Mouse (Mus musculus): ENCODE results near the gene Thap12. TPM values are rescaled to one million over a fixed set of nuclear protein-coding genes. Genes with fewer than 3 reads are reported as not detected.

The Thap12 gene
- polyA plus RNA-seq, 2 experiments, result 9.5 to 13.6 TPM

- ATAC-seq (ENCODE audit: insufficient read depth) (no peak), DNase-seq (ENCODE audit: low read depth in 3 of 3, low spot score in 3 of 3) (no peak)
- peak overlapping the region; percentile 92 for H3K9ac ChIP-seq (replicated peaks)
- 33% methylated on average over 5 of the region's 5 CpGs for WGBS (ENCODE audit: insufficient replicate concordance)
- H3K9me3 ChIP-seq (ENCODE audit: control insufficient read depth, low read length), result no peaks in the 10 kb centered on the region
- H3K4me2 ChIP-seq (ENCODE audit: low read depth), result peak overlapping the region; percentile 86
- peaks cover 11 to 16% of the 10 kb centered on the region in 2 experiments for H3K4me1 ChIP-seq (replicated peaks; ENCODE audit: control insufficient read depth in 2 of 2, insufficient read depth in 2 of 2, low read length in 1 of 2)
- no peak for TF ChIP-seq CTCF (IDR thresholded peaks at IDR 0.05; ENCODE audit: low read depth)
- no peak for TF ChIP-seq EP300 (IDR thresholded peaks at IDR 0.05; ENCODE audit: low read depth)
- no peaks in the 10 kb centered on the region for H3K36me3 ChIP-seq (replicated peaks; ENCODE audit: control insufficient read depth, insufficient read depth, low read depth)
- H3K27ac ChIP-seq, result no peak overlapping the region
- no peaks in the 10 kb centered on the region for H3K27me3 ChIP-seq (ENCODE audit: control insufficient read depth, insufficient read depth, low read length)
- peak overlapping the region; percentile 47 to 90 for H3K4me3 ChIP-seq (ENCODE audit: insufficient read depth in 1 of 2, low read depth in 2 of 2, low read length in 2 of 2)
These were observed 1.4 kb downstream of the Thap12 start for GRCm38 (mm10) chr7:98704276-98704675.

- H3K4me1 ChIP-seq (replicated peaks; ENCODE audit: control insufficient read depth in 2 of 2, insufficient read depth in 2 of 2, low read length in 1 of 2), result no peaks in the 10 kb centered on the region
- H3K4me2 ChIP-seq (ENCODE audit: low read depth), result no peak overlapping the region
- H3K9ac ChIP-seq (replicated peaks), result no peak overlapping the region
- H3K4me3 ChIP-seq (ENCODE audit: insufficient read depth in 1 of 2, low read depth in 2 of 2, low read length in 2 of 2), result no peak overlapping the region
- ATAC-seq (ENCODE audit: insufficient read depth) (no peak), DNase-seq (ENCODE audit: low read depth in 3 of 3, low spot score in 3 of 3) (no peak)
- H3K36me3 ChIP-seq (replicated peaks; ENCODE audit: control insufficient read depth, insufficient read depth, low read depth), result peaks cover 37% of the 10 kb centered on the region
- no peaks in the 10 kb centered on the region for H3K27me3 ChIP-seq (ENCODE audit: control insufficient read depth, insufficient read depth, low read length)
- no peak for TF ChIP-seq CTCF (IDR thresholded peaks at IDR 0.05; ENCODE audit: low read depth)
- no peak for TF ChIP-seq EP300 (IDR thresholded peaks at IDR 0.05; ENCODE audit: low read depth)
- H3K27ac ChIP-seq, result no peak overlapping the region
- WGBS (ENCODE audit: insufficient replicate concordance), result 74% methylated on average over 3 of the region's 3 CpGs
- no peaks in the 10 kb centered on the region for H3K9me3 ChIP-seq (ENCODE audit: control insufficient read depth, low read length)
These were observed 10.8 kb downstream of the Thap12 start for GRCm38 (mm10) chr7:98713661-98714060.

- Histone ChIP-seq H3K36me3 (replicated peaks; ENCODE audit: control insufficient read depth, insufficient read depth, low read depth) (peaks cover 31% of the 10 kb centered on the region), H3K4me3 (ENCODE audit: insufficient read depth in 1 of 2, low read depth in 2 of 2, low read length in 2 of 2) (no peak overlapping the region), H3K4me2 (ENCODE audit: low read depth) (no peak overlapping the region), H3K27ac (no peak overlapping the region), H3K27me3 (ENCODE audit: control insufficient read depth, insufficient read depth, low read length) (no peaks in the 10 kb centered on the region), H3K9me3 (ENCODE audit: control insufficient read depth, low read length) (no peaks in the 10 kb centered on the region), H3K9ac (replicated peaks) (no peak overlapping the region), H3K4me1 (replicated peaks; ENCODE audit: control insufficient read depth in 2 of 2, insufficient read depth in 2 of 2, low read length in 1 of 2) (no peaks in the 10 kb centered on the region)
- no peak for ATAC-seq (ENCODE audit: insufficient read depth)
- TF ChIP-seq CTCF (IDR thresholded peaks at IDR 0.05; ENCODE audit: low read depth) (no peak), EP300 (IDR thresholded peaks at IDR 0.05; ENCODE audit: low read depth) (no peak)
- DNase-seq (ENCODE audit: low read depth in 3 of 3, low spot score in 3 of 3), result no peak
- 74% methylated on average over 3 of the region's 3 CpGs for WGBS (ENCODE audit: insufficient replicate concordance)
These were observed 14.5 kb downstream of the Thap12 start for GRCm38 (mm10) chr7:98717438-98717837.

GRCm38 (mm10) chr7:98719761-98720160 is 16.9 kb downstream of the Thap12 start:
- H3K4me2 ChIP-seq (ENCODE audit: low read depth), result no peak overlapping the region
- no peaks in the 10 kb centered on the region for H3K9me3 ChIP-seq (ENCODE audit: control insufficient read depth, low read length)
- no peak overlapping the region for H3K27ac ChIP-seq
- no peak overlapping the region for H3K4me3 ChIP-seq (ENCODE audit: insufficient read depth in 1 of 2, low read depth in 2 of 2, low read length in 2 of 2)
- no peaks in the 10 kb centered on the region for H3K27me3 ChIP-seq (ENCODE audit: control insufficient read depth, insufficient read depth, low read length)
- no peaks in the 10 kb centered on the region for H3K4me1 ChIP-seq (replicated peaks; ENCODE audit: control insufficient read depth in 2 of 2, insufficient read depth in 2 of 2, low read length in 1 of 2)
- no peak overlapping the region for H3K9ac ChIP-seq (replicated peaks)
- WGBS (ENCODE audit: insufficient replicate concordance), result 65% methylated on average over 3 of the region's 3 CpGs
- peaks cover 27% of the 10 kb centered on the region for H3K36me3 ChIP-seq (replicated peaks; ENCODE audit: control insufficient read depth, insufficient read depth, low read depth)
- no peak for ATAC-seq (ENCODE audit: insufficient read depth)
- TF ChIP-seq CTCF (IDR thresholded peaks at IDR 0.05; ENCODE audit: low read depth) (no peak), EP300 (IDR thresholded peaks at IDR 0.05; ENCODE audit: low read depth) (no peak)
- DNase-seq (ENCODE audit: low read depth in 3 of 3, low spot score in 3 of 3), result no peak

- no peak overlapping the region for H3K4me2 ChIP-seq (ENCODE audit: low read depth)
- no peak overlapping the region for H3K4me3 ChIP-seq (ENCODE audit: insufficient read depth in 1 of 2, low read depth in 2 of 2, low read length in 2 of 2)
- TF ChIP-seq EP300 (IDR thresholded peaks at IDR 0.05; ENCODE audit: low read depth) (no peak), CTCF (IDR thresholded peaks at IDR 0.05; ENCODE audit: low read depth) (no peak)
- H3K4me1 ChIP-seq (replicated peaks; ENCODE audit: control insufficient read depth in 2 of 2, insufficient read depth in 2 of 2, low read length in 1 of 2), result no peaks in the 10 kb centered on the region
- H3K9ac ChIP-seq (replicated peaks), result no peak overlapping the region
- no peaks in the 10 kb centered on the region for H3K27me3 ChIP-seq (ENCODE audit: control insufficient read depth, insufficient read depth, low read length)
- WGBS (ENCODE audit: insufficient replicate concordance), result 55% methylated on average over 3 of the region's 3 CpGs
- H3K36me3 ChIP-seq (replicated peaks; ENCODE audit: control insufficient read depth, insufficient read depth, low read depth), result peaks cover 18% of the 10 kb centered on the region
- no peaks in the 10 kb centered on the region for H3K9me3 ChIP-seq (ENCODE audit: control insufficient read depth, low read length)
- ATAC-seq (ENCODE audit: insufficient read depth) (no peak), DNase-seq (ENCODE audit: low read depth in 3 of 3, low spot score in 3 of 3) (no peak)
- no peak overlapping the region for H3K27ac ChIP-seq
These were observed 17.8 kb downstream of the Thap12 start for GRCm38 (mm10) chr7:98720731-98721130.

All from liver, embryonic 14.5 days (tissue).